Mouse (Mus musculus): ENCODE measurements around the gene Tmem221.
"Not testable (repeated sequence)": the region's sequence is repeated elsewhere in the genome, so short reads cannot be mapped to it uniquely, and the experiment has no call there.

Tmem221 gene

DNA sequence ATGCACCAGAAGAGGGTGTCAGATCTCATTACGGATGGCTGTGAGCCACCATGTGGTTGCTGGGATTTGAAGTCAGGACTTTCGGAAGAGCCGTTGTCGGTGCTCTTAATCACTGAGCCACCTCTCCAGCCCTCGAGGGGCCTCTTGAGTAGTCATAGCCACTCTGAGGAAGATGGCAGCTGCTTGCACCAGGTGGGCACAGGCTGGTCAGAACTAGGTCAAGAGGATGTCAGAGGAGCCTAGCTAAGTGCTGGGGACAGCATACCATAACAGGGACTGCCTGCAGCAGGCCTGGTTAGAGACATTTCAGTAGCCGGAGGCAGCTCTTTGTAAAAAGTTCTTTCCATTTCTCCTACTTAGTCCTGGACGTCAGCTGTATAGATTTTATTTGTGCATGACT is 7.9 kb downstream of the Tmem221 start:
- no peak for DNase-seq (ENCODE audit: low spot score in 2 of 2)

DNA sequence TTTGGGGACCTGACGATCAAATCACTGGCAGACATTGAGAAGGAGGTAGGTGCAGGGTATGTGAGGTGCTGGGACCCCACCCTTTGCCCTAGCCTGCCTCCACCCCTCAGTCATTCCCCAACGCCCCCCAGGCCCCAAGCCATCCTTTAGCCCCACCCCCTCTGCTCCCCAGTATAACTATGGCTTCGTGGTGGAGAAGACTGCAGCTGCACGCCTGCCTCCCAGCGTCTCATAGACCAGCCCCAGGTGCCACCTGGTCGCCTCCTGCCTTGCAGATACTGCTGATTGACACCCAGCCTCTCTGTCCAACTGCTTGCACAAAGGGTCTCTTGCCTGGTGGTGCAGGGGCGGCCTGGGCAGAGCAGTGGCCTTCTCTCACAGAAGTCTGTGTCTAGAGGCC is 11.1 kb downstream of the Tmem221 start:
- DNase-seq (ENCODE audit: low spot score in 2 of 2) = no peak

DNA sequence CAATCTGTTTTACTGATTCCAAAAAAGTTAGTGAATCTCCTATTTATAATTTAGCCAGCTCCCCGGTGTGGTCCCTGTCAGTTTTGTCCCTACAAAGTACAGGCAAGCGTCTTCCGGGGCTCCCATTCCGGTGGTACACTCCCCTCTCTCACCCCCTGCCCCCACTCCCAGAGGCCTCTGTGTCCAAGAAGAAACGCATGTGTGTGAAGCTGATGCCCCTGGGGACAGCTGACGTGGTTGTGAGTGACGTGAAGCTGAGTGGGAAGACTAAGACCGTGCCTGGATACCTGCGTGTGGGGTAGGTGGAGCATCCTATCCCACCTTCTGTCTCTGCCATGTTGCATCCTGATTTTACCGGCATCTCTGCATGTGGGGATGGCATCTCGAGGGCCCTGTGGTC is 13.6 kb downstream of the Tmem221 start:
- DNase-seq (ENCODE audit: low spot score in 2 of 2) = no peak

- no peak for DNase-seq (ENCODE audit: low spot score in 2 of 2)
Observed at GRCm38 (mm10) chr8:71543755-71544154, 14.9 kb downstream of the Tmem221 start.

DNA sequence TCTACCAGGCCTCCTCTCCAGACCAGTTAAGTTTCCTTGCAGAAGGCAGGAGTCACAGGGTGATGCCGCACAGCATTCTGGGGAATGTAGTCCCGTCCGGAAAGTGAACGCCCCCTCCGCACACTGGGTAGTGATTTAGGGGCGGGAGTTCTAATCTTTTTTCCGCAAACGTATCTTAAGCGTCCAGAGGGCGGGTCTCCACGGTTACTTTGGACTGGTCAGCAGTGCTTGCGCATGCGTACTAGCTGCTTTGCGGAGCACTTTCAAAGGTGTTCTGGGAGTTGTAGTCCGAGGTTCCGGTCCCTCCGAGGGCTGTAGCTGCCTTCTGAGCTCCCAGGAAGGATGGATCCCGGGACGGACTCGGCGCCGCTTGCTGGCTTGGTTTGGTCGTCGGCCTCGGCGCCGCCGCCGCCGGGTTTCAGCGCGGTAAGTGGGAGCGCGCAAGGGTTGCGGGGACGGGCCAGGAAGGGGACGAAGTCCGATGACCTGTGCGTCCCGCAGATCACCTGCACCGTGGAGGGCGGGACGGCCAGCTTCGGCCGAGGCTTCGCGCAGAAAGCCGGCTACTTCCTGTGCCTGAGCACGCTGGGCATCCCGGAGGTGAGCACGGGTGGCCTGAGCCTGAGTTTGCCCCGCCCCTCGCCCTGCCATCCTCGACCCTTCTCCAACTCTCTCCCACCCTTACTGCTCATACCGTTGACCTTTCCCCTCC is 15.9 kb downstream of the Tmem221 start, which contains the start of gene Mvb12a:
TSS of gene Mvb12a (plus strand) at position 291 of the 712 bp plus-strand sequence.
- peak; percentile 83 to 93 for DNase-seq (ENCODE audit: low spot score in 2 of 2)

- peak; percentile 76 to 91 for DNase-seq (ENCODE audit: low spot score in 2 of 2)
Observed at GRCm38 (mm10) chr8:71537028-71537867, 21.4 kb downstream of the Tmem221 start, which contains the start of gene Bst2. Gene Bst2 (minus strand): TSS chr8:71537456.

GRCm38 (mm10) chr8:71535663-71536062 is 23.0 kb downstream of the Tmem221 start:
- no peak for DNase-seq (ENCODE audit: low spot score in 2 of 2)

- no peak for DNase-seq (ENCODE audit: low spot score in 2 of 2)
Observed at GRCm38 (mm10) chr8:71534263-71534810, 24.3 kb downstream of the Tmem221 start.

DNA sequence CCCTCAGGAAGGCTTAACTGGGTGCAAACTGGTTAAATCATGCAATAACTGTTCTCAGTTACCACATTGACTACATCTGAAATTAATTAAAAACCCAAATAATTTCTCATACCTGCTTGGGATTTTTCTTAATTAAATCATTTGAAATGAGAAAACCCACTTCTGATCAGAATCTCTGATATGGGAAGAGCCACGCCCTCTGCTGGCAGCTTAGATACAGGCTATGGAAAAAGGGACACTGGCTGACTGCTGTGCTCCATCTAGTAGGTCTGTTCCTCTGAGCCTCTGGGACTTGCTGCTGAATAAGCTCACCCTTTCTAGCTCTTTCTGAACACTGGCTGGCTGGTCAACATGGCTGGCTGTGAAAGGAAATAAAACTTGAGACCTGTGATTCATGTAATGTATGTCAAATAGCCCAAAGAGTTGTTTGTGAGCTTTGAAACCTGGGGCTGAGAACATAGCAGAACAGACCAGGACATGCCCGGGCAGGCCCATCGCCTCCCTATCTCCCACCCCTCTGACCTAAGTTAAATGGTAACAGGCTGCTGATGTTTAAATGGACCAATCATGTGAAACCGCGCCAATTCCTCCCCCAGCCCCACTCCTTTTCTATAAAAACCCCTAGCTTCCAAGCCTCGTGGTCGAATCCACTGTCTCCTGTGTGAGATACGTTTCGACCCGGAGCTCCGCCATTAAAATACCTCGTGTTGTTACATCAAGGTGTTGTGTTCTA is 27.8 kb downstream of the Tmem221 start:
- not testable (repeated sequence) for DNase-seq (ENCODE audit: low spot score in 2 of 2)

DNA sequence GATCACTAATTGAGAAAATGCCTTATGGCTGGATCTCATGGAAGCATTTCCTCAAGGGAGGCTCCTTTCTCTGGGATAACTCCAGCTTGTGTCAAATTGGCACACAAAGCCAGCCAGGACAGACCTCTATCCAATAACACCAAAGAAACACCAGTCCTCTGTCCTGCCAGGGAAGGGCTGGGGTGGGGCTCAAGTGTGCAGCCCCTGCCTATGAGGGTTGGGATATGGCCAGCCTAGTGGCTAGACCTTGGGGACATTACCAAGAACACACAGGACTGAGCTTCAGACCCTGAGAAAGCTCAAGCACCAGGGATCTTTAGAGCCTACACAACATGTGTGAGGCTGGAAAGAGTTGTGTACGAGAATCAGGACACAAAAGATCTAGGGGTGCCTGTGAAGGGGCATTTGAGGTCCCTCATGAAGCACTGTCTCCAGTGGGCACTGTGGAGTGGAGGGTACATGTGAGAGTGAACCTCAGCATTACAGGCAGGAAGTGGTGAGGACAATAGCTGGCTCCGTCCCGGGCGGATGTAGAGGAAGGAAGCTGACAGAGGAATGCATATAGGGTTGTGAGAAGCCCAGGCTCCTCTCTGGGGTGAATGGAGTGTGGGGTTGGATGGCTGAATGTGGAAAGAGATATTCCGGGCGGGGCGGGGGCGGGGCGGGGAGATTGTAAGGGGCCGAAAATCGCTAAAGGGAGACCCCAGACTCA is 30.2 kb downstream of the Tmem221 start:
- DNase-seq (ENCODE audit: low spot score in 2 of 2) = no peak

DNA sequence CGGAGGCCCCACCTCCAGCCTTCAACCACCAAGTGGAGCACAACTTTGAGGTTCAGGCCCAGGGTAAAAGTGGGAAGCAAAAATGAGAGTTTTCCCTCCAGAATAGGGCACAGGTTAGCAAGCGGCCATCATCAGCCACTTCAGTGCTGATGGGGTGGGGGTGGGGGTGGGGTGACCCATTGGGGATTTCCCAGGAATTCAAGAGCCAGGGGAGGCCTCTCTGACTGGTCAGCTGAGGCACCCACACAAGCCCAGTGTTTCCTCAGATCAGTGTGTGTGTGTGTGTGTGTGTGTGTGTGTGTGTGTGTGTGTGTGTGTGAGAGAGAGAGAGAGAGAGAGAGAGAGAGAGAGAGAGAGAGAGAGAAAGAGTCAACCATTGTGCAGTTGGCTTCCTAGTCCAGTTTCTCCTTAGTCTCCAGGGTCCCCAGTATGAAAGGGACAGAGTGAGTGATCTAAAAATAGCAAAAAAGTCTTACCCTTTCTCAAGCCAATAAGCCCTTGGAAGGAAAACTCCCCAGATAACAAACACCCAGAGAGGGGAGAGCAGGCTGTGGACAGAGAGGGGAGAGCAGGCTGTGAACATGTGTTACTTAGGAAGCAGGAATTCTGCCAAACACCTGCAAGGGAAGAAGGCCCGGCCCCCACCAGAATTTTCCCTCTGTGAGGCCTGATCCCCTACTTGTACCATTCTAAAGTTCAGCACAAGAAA is 31.4 kb downstream of the Tmem221 start:
- no peak for DNase-seq (ENCODE audit: low spot score in 2 of 2)

DNA sequence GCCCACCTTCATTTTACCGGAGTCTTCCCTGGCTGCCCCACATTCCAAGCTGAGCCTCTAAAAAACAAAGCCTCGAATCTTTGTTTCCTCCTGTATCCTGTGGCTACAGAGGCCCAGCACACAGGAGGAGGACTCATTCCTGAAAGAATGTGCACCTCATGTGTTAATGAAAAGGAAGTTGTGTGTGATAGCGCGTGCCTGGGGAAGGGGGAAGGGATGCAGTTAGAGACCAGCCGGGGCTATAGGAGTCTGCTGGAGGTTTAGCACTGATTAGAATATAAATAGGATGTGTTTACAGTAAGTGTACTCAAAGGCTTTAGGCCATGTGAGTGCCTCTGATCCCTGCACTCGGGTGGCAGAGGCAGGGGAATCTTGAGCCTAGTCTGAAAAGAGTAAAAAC is 32.4 kb downstream of the Tmem221 start:
- DNase-seq (ENCODE audit: low spot score in 2 of 2) = no peak

- DNase-seq (ENCODE audit: low spot score in 2 of 2) = no peak
Observed at GRCm38 (mm10) chr8:71525226-71526050, 33.2 kb downstream of the Tmem221 start, which contains the start of gene Ccdc194. Gene Ccdc194 (minus strand): TSS chr8:71525711.

GRCm38 (mm10) chr8:71521634-71522033 is 37.0 kb downstream of the Tmem221 start:
- peak; percentile 88 to 94 for DNase-seq (ENCODE audit: low spot score in 2 of 2)

DNA sequence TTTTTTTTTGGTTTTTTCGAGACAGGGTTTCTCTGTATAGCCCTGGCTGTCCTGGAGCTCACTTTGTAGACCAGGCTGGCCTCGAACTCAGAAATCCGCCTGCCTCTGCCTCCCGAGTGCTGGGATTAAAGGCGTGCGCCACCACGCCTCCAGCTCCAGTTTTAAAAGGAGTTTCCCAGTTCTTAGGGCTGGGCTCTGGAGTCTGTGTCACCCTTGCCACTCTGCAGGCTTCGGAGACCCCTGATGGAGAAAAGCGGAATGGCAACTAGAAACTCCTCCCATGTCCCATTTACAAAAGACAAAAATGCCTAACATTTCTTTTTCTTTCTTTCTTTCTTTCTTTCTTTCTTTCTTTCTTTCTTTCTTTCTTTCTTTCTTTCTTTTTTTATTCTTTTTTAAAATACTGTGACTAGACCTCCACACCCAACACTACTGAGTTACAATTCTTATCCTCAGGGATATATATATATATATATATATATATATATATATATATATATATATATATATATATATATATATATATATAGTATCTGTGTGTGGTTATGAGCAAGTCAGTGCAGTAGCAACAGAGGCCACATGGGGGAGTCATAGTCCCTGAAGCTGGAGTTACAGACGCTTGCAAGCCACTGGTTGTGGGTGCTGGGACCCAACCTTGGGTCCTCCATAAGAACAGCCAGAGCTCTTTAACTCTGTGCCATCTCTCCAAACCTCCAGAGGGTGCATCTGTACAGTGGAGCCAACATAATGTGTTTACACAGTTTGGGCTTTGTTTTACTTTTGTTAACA is 39.4 kb downstream of the Tmem221 start:
- peak in 1 of 2 experiments; percentile 70 for DNase-seq (ENCODE audit: low spot score in 2 of 2)

GRCm38 (mm10) chr8:71516786-71517185 is 41.9 kb downstream of the Tmem221 start:
- DNase-seq (ENCODE audit: low spot score in 2 of 2) = no peak

GRCm38 (mm10) chr8:71515043-71515442 is 43.6 kb downstream of the Tmem221 start:
- DNase-seq (ENCODE audit: low spot score in 2 of 2) = no peak

DNA sequence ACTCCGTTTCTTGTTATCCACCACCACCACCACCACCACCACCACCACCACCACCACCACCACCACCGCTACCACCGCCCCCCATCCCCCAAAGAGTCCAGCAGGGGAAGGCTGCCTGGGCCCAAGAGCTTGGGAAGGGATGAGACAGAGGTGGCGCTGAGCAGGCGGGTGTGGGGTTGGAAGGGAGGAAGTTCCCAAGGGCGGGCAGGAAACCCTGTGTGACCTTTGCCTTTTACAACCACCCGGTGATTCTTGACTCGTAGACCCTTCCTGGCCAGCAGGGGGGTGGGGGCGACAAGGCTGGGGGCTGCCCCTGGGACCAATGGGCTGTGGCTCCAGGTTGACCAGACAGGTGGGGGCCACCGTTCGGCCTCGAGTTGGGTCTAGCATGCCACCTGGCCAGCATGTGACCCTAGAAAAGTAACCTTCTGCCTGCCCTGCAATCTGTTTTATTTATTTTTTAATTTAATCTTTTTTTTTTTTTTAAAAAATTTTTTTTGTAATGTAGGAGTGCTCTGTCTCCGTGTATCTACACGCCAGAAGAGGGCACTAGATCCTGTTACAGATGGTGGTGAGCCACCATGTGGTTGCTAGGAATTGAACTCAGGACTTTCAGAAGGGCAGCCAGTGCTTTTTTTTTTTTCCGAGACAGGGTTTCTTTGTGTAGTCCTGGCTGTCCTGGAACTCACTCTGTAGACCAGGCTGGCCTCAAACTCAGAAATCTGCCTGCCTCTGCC is 45.5 kb downstream of the Tmem221 start:
- DNase-seq (ENCODE audit: low spot score in 2 of 2) = no peak
